In the genomic region with DNA sequence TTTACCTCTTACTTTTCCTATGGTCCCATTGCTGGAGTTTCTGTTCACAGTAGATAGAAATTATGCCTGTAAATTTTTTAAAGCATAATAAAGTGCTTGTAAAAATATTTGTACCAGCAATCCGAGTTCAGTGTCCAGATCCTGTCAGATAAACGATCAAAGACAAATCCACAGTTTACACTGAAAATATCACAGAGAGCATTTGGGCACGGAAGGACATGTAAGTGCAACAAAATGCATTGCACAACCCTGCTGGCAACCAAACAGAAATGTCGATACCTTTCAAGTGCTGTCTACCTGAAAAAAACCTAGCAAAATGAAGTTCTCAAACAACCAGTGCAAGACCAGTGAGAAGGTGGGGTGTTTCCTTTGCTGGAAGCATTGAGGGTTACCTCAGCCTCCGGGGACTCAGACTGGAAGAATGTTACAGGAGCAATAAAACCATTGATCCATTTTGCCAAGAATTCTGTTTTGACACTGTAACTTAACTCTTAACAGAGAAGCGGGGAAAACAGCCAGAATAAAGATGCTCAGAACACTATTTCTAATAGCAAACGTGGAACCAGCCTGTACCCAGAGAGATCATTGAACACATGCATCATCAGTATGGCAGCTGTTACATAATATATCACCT, we compare ENCODE assay signal across 23 mouse cellular contexts.
DNase-seq lines count a peak whose midpoint lies in the region; ATAC-seq and TF ChIP-seq lines count a peak whose summit lies in the region.
"Had no signal": no experiment of that assay in that cellular context is flagged by ENCODE, and none has a peak within 500 bp of the region (broad histone marks: within the 10 kb centered on the region; RNA-seq: fewer than 3 reads in every experiment).

No protein-coding gene starts in this region.

- H3K4me3 ChIP-seq in kidney, postnatal 0 days (replicated peaks; ENCODE audit: low read depth, low read length) = no peak overlapping the region
- no peak overlapping the region for H3K4me3 ChIP-seq in liver, embryonic 16.5 days (ENCODE audit: low read depth, low read length)
- H3K4me3 ChIP-seq in liver, embryonic 11.5 days (ENCODE audit: low read depth, low read length) = no peak overlapping the region
- H3K4me3 ChIP-seq in lung, postnatal 0 days (ENCODE audit: low read depth, low read length) = no peak overlapping the region
- H3K4me3 ChIP-seq: forebrain, embryonic 10.5 days; forebrain, embryonic 13.5 days; gastrocnemius, adult 2 months; hindbrain, embryonic 12.5 days; hindbrain, embryonic 15.5 days had no signal

- H3K36me3 ChIP-seq in kidney, postnatal 0 days (ENCODE audit: insufficient read depth, low read length) = no peaks in the 10 kb centered on the region
- no peaks in the 10 kb centered on the region for H3K36me3 ChIP-seq in liver, embryonic 16.5 days (ENCODE audit: control insufficient read depth, insufficient read depth)
- H3K36me3 ChIP-seq in liver, embryonic 11.5 days (ENCODE audit: control insufficient read depth, insufficient read depth, low read length) = no peaks in the 10 kb centered on the region
- no peaks in the 10 kb centered on the region for H3K36me3 ChIP-seq in lung, postnatal 0 days (ENCODE audit: insufficient read depth, low read length)
- H3K36me3 ChIP-seq: forebrain, embryonic 10.5 days; G1E; hindbrain, embryonic 12.5 days; hindbrain, embryonic 15.5 days had no signal

- no peak for TF ChIP-seq EP300 in lung, postnatal 0 days (IDR thresholded peaks at IDR 0.05)

- no peaks in the 10 kb centered on the region for H3K9me3 ChIP-seq in kidney, postnatal 0 days (replicated peaks; ENCODE audit: low read length)
- no peaks in the 10 kb centered on the region for H3K9me3 ChIP-seq in liver, embryonic 16.5 days (replicated peaks; ENCODE audit: control insufficient read depth, low read length)
- no peaks in the 10 kb centered on the region for H3K9me3 ChIP-seq in liver, embryonic 11.5 days (ENCODE audit: control insufficient read depth, low read length)
- H3K9me3 ChIP-seq in lung, postnatal 0 days (ENCODE audit: low read length) = no peaks in the 10 kb centered on the region
- H3K9me3 ChIP-seq: forebrain, embryonic 10.5 days; forebrain, embryonic 13.5 days; G1E; hindbrain, embryonic 12.5 days; hindbrain, embryonic 15.5 days had no signal

- in situ Hi-C loops in Patski (cut with MboI; ENCODE audit: low pct_unique_long_range_greater_than_20kb) = no loop called here

- CTCF ChIA-PET in Patski (lab: Charles Lee) = no interaction called here

- POLR2A ChIA-PET in Patski (lab: Charles Lee) = no interaction called here

- no peaks in the 10 kb centered on the region for H3K4me1 ChIP-seq in kidney, postnatal 0 days (replicated peaks; ENCODE audit: insufficient read depth, low read length)
- H3K4me1 ChIP-seq in liver, embryonic 16.5 days (ENCODE audit: control insufficient read depth, low read depth, low read length) = no peaks in the 10 kb centered on the region; the same call in 1 of the 2 replicates
- no peaks in the 10 kb centered on the region for H3K4me1 ChIP-seq in liver, embryonic 11.5 days (replicated peaks; ENCODE audit: control insufficient read depth, insufficient read depth, low read length)
- H3K4me1 ChIP-seq in lung, postnatal 0 days (ENCODE audit: insufficient read depth, low read depth, low read length) = no peaks in the 10 kb centered on the region
- H3K4me1 ChIP-seq: forebrain, embryonic 13.5 days; hindbrain, embryonic 12.5 days; hindbrain, embryonic 15.5 days had no signal

- H3K27me3 ChIP-seq in kidney, postnatal 0 days (ENCODE audit: insufficient read depth, low read length) = no peaks in the 10 kb centered on the region
- no peaks in the 10 kb centered on the region for H3K27me3 ChIP-seq in liver, embryonic 16.5 days (ENCODE audit: control insufficient read depth, insufficient read depth, low read depth, low read length)
- no peaks in the 10 kb centered on the region for H3K27me3 ChIP-seq in liver, embryonic 11.5 days (replicated peaks; ENCODE audit: control insufficient read depth, insufficient read depth, low read length)
- H3K27me3 ChIP-seq in lung, postnatal 0 days (replicated peaks; ENCODE audit: insufficient read depth, low read length) = no peaks in the 10 kb centered on the region
- H3K27me3 ChIP-seq in Patski = no peaks in the 10 kb centered on the region
- H3K27me3 ChIP-seq: forebrain, embryonic 13.5 days; hindbrain, embryonic 12.5 days; hindbrain, embryonic 15.5 days had no signal

- 38% methylated on average over 7 of the region's 7 CpGs for WGBS in kidney, postnatal 0 days
- WGBS in liver, embryonic 16.5 days (ENCODE audit: insufficient replicate concordance) = 47% methylated on average over 7 of the region's 7 CpGs
- WGBS in liver, embryonic 11.5 days = 74% methylated on average over 7 of the region's 7 CpGs
- 45% methylated on average over 7 of the region's 7 CpGs for WGBS in lung, postnatal 0 days

- DNase-seq in kidney, postnatal 0 days (ENCODE audit: low spot score) = peak; percentile 39
- DNase-seq in kidney, postnatal 4 days = no peak
- no peak for DNase-seq in liver, embryonic 11.5 days (ENCODE audit: low spot score)
- peak; percentile 50 for DNase-seq in lung, postnatal 36 days
- DNase-seq in lung, postnatal 0 days (ENCODE audit: low spot score) = no peak
- peak; percentile 50 for DNase-seq in Patski (ENCODE audit: low read depth, low spot score)
- DNase-seq: adrenal gland, adult 2 months; adrenal gland, postnatal 36 days; B cell, adult 2 months; cerebellum, adult 18-20 months; cerebellum, adult 9-10 months; cerebellum, postnatal 14 days; gastrocnemius, adult 2 months; gastrocnemius, postnatal 14 days; heart, adult 11 months had no signal

- H3K4me2 ChIP-seq in kidney, postnatal 0 days (ENCODE audit: low read length) = no peak overlapping the region
- no peak overlapping the region for H3K4me2 ChIP-seq in liver, embryonic 16.5 days (ENCODE audit: low read depth, low read length)
- H3K4me2 ChIP-seq in liver, embryonic 11.5 days = no peak overlapping the region
- no peak overlapping the region for H3K4me2 ChIP-seq in lung, postnatal 0 days (replicated peaks; ENCODE audit: low read depth, low read length)
- H3K4me2 ChIP-seq: forebrain, embryonic 13.5 days; heart, embryonic 11.5 days; hindbrain, embryonic 12.5 days; hindbrain, embryonic 15.5 days had no signal

- H3K27ac ChIP-seq in kidney, postnatal 0 days = no peak overlapping the region
- H3K27ac ChIP-seq in liver, embryonic 16.5 days (ENCODE audit: low read length) = 0 out of 2 replicates have a peak overlapping the region, but pooled peaks have one; percentile 5
- no peak overlapping the region for H3K27ac ChIP-seq in liver, embryonic 11.5 days (ENCODE audit: low read depth, low read length)
- H3K27ac ChIP-seq in lung, postnatal 0 days (ENCODE audit: low read length) = no peak overlapping the region
- H3K27ac ChIP-seq: forebrain, embryonic 10.5 days; forebrain, embryonic 13.5 days; gastrocnemius, adult 2 months; hindbrain, embryonic 12.5 days; hindbrain, embryonic 15.5 days had no signal

- H3K9ac ChIP-seq in kidney, postnatal 0 days (ENCODE audit: low read depth, low read length) = no peak overlapping the region
- H3K9ac ChIP-seq in liver, embryonic 16.5 days (ENCODE audit: low read depth, low read length) = no peak overlapping the region
- no peak overlapping the region for H3K9ac ChIP-seq in liver, embryonic 11.5 days (ENCODE audit: low read depth, low read length)
- H3K9ac ChIP-seq in lung, postnatal 0 days (replicated peaks; ENCODE audit: low read depth) = no peak overlapping the region
- H3K9ac ChIP-seq: forebrain, embryonic 13.5 days; hindbrain, embryonic 12.5 days; hindbrain, embryonic 15.5 days had no signal

- TF ChIP-seq CTCF in kidney, postnatal 0 days (IDR thresholded peaks at IDR 0.05; ENCODE audit: low read depth) = no peak
- no peak for TF ChIP-seq CTCF in lung, postnatal 0 days (IDR thresholded peaks at IDR 0.05)
- no peak for TF ChIP-seq CTCF in Patski (IDR thresholded peaks at IDR 0.05)

- no peak for ATAC-seq in kidney, postnatal 0 days (replicated peaks; ENCODE audit: low FRiP score, low read depth)
- 0 out of 2 replicates have a peak, but pooled peaks have one; percentile 16 for ATAC-seq in liver, embryonic 16.5 days (ENCODE audit: low read depth)
- no peak for ATAC-seq in liver, embryonic 11.5 days (replicated peaks; ENCODE audit: low FRiP score)
- no peak for ATAC-seq in lung, postnatal 0 days
- peak; percentile 76 for ATAC-seq in Patski
- ATAC-seq: forebrain, embryonic 13.5 days; forebrain, embryonic 16.5 days had no signal

Comparison
In these comparisons a context has a peak if more than half of its experiments do, and no peak if none do; other contexts are left out.
1. ATAC-seq: peak in liver, embryonic 16.5 days (single experiment) and Patski (single experiment); none in kidney, postnatal 0 days (single experiment), liver, embryonic 11.5 days (single experiment) and lung, postnatal 0 days (single experiment).
2. DNase-seq: peak in kidney, postnatal 0 days (single experiment), lung, postnatal 36 days (single experiment) and Patski (single experiment); none in kidney, postnatal 4 days (0 of 2), liver, embryonic 11.5 days (single experiment) and lung, postnatal 0 days (single experiment).